Mouse (Mus musculus): ENCODE measurements around the gene Psmc1.

Gene Psmc1

GRCm38 (mm10) chr12:100109986-100110696 is at the start of gene Psmc1:
TSS of gene Psmc1 (plus strand) at chr12:100110154.
- DNase-seq, result peak; percentile 88

GRCm38 (mm10) chr12:100061071-100061470 is 48.9 kb upstream of the Psmc1 start:
- no peak for DNase-seq

GRCm38 (mm10) chr12:100061826-100062225 is 48.1 kb upstream of the Psmc1 start:
- no peak for DNase-seq

- DNase-seq, result no peak
Measured at GRCm38 (mm10) chr12:100062584-100062983, 47.4 kb upstream of the Psmc1 start.

GRCm38 (mm10) chr12:100065109-100065508 is 44.8 kb upstream of the Psmc1 start:
- DNase-seq, result no peak

GRCm38 (mm10) chr12:100067477-100067876 is 42.5 kb upstream of the Psmc1 start:
- DNase-seq, result no peak

- no peak for DNase-seq
Measured at GRCm38 (mm10) chr12:100073201-100073672, 36.7 kb upstream of the Psmc1 start.

GRCm38 (mm10) chr12:100075715-100076114 is 34.2 kb upstream of the Psmc1 start:
- no peak for DNase-seq

GRCm38 (mm10) chr12:100079636-100080286 is 30.2 kb upstream of the Psmc1 start:
- DNase-seq, result no peak

GRCm38 (mm10) chr12:100088026-100088425 is 21.9 kb upstream of the Psmc1 start:
- no peak for DNase-seq

GRCm38 (mm10) chr12:100089265-100089664 is 20.7 kb upstream of the Psmc1 start:
- DNase-seq, result no peak

GRCm38 (mm10) chr12:100090750-100091149 is 19.2 kb upstream of the Psmc1 start:
- no peak for DNase-seq

- DNase-seq, result no peak
Measured at GRCm38 (mm10) chr12:100093046-100093445, 16.9 kb upstream of the Psmc1 start.

- no peak for DNase-seq
Measured at GRCm38 (mm10) chr12:100099971-100100706, 9.8 kb upstream of the Psmc1 start.

GRCm38 (mm10) chr12:100100707-100101030 is 9.3 kb upstream of the Psmc1 start:
- no peak for DNase-seq

- DNase-seq, result no peak
Measured at GRCm38 (mm10) chr12:100101651-100102050, 8.3 kb upstream of the Psmc1 start.

- no peak for DNase-seq
Measured at GRCm38 (mm10) chr12:100104530-100104929, 5.4 kb upstream of the Psmc1 start.

GRCm38 (mm10) chr12:100106275-100106895 is 3.6 kb upstream of the Psmc1 start:
- peak; percentile 78 for DNase-seq

- DNase-seq, result no peak
Measured at GRCm38 (mm10) chr12:100107436-100107835, 2.5 kb upstream of the Psmc1 start.

- DNase-seq, result no peak
Measured at GRCm38 (mm10) chr12:100115982-100116381, 6.0 kb downstream of the Psmc1 start.

GRCm38 (mm10) chr12:100122921-100123381 is 13.0 kb downstream of the Psmc1 start:
- DNase-seq, result no peak

GRCm38 (mm10) chr12:100123476-100123875 is 13.5 kb downstream of the Psmc1 start:
- no peak for DNase-seq
